Mouse (Mus musculus) heart, adult 2 months (tissue): Measurements from ENCODE around the gene Ube2z. TPM values are rescaled to one million over a fixed set of nuclear protein-coding genes. Genes with fewer than 3 reads are reported as not detected.

ENCODE experiments used
- DNase-seq, 2 experiments: peaks; one replicate each; pipeline ENCODE4 v3.0.0; 2021
- H3K27ac ChIP-seq: fragments of 200-600 bp; 2 replicates; pipeline ENCODE4 v1.8.1; 2022
- H3K27me3 ChIP-seq: fragments of 200-500 bp; 2 replicates; pipeline ENCODE4 v1.6.1; 2012; ENCODE audit warnings: mild to moderate bottlenecking, low read length, inconsistent platforms, mixed read lengths; ENCODE audit not compliant: control insufficient read depth, insufficient read depth
- H3K36me3 ChIP-seq: fragments of 200-500 bp; 2 replicates; pipeline ENCODE4 v1.6.1; 2012; ENCODE audit warnings: low read length, inconsistent platforms; ENCODE audit not compliant: control insufficient read depth, insufficient read depth
- H3K4me1 ChIP-seq: fragments of 200-500 bp; 2 replicates; pipeline ENCODE4 v1.6.1; 2011; ENCODE audit warnings: low read length; ENCODE audit not compliant: control insufficient read depth, insufficient read depth
- H3K4me3 ChIP-seq: fragments of 200-600 bp; 2 replicates; pipeline ENCODE4 v1.8.1; 2022
- H3K79me2 ChIP-seq: fragments of 200-500 bp; replicated peaks from 2 replicates; pipeline ENCODE4 v1.6.1; 2012; ENCODE audit warnings: mild to moderate bottlenecking, inconsistent platforms, low read length, moderate library complexity, mixed read lengths; ENCODE audit not compliant: control insufficient read depth, insufficient read depth
- H3K9ac ChIP-seq: fragments of 200-500 bp; 2 replicates; pipeline ENCODE4 v1.6.1; 2012; ENCODE audit warnings: low read depth, mild to moderate bottlenecking, control low read depth, inconsistent platforms, low read length, mixed read lengths
- CTCF ChIP-seq: fragments of 200-600 bp; IDR thresholded peaks from 2 replicates; pipeline ENCODE4 v1.8.1; 2022; ENCODE audit warnings: antibody characterized with exemption, mild to moderate bottlenecking, moderate library complexity
- EP300 ChIP-seq: fragments of 200-500 bp; IDR thresholded peaks from 2 replicates; pipeline ENCODE4 v1.6.1; 2011; ENCODE audit warnings: low read depth, low read length, control low read depth; ENCODE audit not compliant: insufficient read depth
- POLR2A ChIP-seq: fragments of 200-500 bp; IDR thresholded peaks from 2 replicates; pipeline ENCODE4 v1.6.1; 2011; ENCODE audit warnings: mild to moderate bottlenecking, low read depth, low read length, control low read depth; ENCODE audit not compliant: insufficient read depth
- WGBS: fragments of 180-500 bp; shearing (Covaris S2); methylation state at CpG from one replicate; pipeline ENCODE4 v1.1.7; 2018; 5-methylcytosine and 5-hydroxymethylcytosine counted together
- intact Hi-C: fragments of 180-260 bp; cut with DNase I; formaldehyde crosslinking; loops from one replicate; pipeline ENCODE4 v1.15.1; 2025
- polyA plus RNA-seq: library from polyadenylated mRNA; depleted of rRNA; stranded (reverse); fragments of >200 nt; gene quantifications from 2 replicates; pipeline ENCODE4 v1.2.3, GENCODE M21; 2012
- total RNA-seq, 2 experiments: library from RNA; stranded (reverse); gene quantifications; 2 replicates each; pipeline ENCODE4 v1.2.3; 2021

The Ube2z gene
- total and polyA plus RNA-seq, 3 experiments, result 22.9 to 29.7 (median 29.5) TPM

- 78% methylated on average over 7 of the region's 7 CpGs for WGBS
- DNase-seq, result no peak
- Histone ChIP-seq H3K36me3 (peaks cover 6% of the 10 kb centered on the region; the same call in 1 of the 2 replicates), H3K4me3 (no peak overlapping the region), H3K9ac (no peak overlapping the region), H3K27me3 (no peaks in the 10 kb centered on the region), H3K4me1 (peaks cover 4% of the 10 kb centered on the region), H3K79me2 (no peaks in the 10 kb centered on the region), H3K27ac (no peak overlapping the region)
- intact Hi-C loops, result no loop called here
- TF ChIP-seq EP300 (no peak), POLR2A (peak; percentile 48; the same call in 1 of the 2 replicates), CTCF (no peak)
These were observed 5.2 kb upstream of the Ube2z start for GRCm38 (mm10) chr11:96070353-96070752.

DNA sequence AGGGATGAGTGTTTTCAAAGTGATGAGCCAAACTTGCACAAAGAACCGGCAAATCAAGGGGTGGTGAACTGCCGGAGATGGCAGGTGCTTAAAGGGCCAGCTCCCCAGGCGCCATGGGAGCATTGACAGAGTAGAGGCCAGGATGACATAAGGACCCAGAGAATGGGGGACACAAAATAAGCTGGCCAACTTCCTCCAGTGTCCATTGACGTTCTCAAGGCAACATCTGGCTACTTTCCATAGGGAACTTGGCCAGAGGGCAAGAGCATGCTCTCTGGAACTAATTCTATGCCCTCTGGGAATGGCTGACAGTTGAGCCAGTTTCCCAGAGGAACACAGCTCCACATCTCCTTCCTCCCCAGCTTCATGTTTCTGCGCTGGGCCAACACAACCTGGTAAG is 3.0 kb upstream of the Ube2z start:
- intact Hi-C loops, result no loop called here
- 55% methylated on average over 5 of the region's 5 CpGs for WGBS
- H3K36me3 ChIP-seq, result peaks cover 16% of the 10 kb centered on the region
- DNase-seq, result peak in 1 of 2 experiments; percentile 42
- H3K4me1 ChIP-seq, result peaks cover 6% of the 10 kb centered on the region
- H3K79me2 ChIP-seq, result peaks cover 3% of the 10 kb centered on the region
- H3K27me3 ChIP-seq, result no peaks in the 10 kb centered on the region
- H3K27ac ChIP-seq, result no peak overlapping the region
- H3K9ac ChIP-seq, result no peak overlapping the region
- TF ChIP-seq POLR2A (no peak), EP300 (no peak), CTCF (no peak)
- no peak overlapping the region for H3K4me3 ChIP-seq

- TF ChIP-seq CTCF (no peak), EP300 (no peak), POLR2A (no peak)
- intact Hi-C loops, result loop anchor here (1.0 kb wide), 1 partner anchor 28 kb away; no protein-coding TSS in a partner anchor
These were observed 520 bp downstream of the Ube2z start for GRCm38 (mm10) chr11:96064521-96065214.

GRCm38 (mm10) chr11:96058309-96058708 is 6.9 kb downstream of the Ube2z start:
- no peak overlapping the region for H3K9ac ChIP-seq
- no peaks in the 10 kb centered on the region for H3K27me3 ChIP-seq
- H3K4me3 ChIP-seq, result no peak overlapping the region
- intact Hi-C loops, result no loop called here
- no peaks in the 10 kb centered on the region; the same call in 1 of the 2 replicates for H3K4me1 ChIP-seq
- WGBS, result 57% methylated on average over 4 of the region's 4 CpGs
- no peak overlapping the region for H3K27ac ChIP-seq
- DNase-seq, result no peak
- peaks cover 11% of the 10 kb centered on the region; the same call in 1 of the 2 replicates for H3K79me2 ChIP-seq
- peaks cover 18% of the 10 kb centered on the region for H3K36me3 ChIP-seq
- no peak for TF ChIP-seq EP300
- no peak for TF ChIP-seq POLR2A
- TF ChIP-seq CTCF, result no peak

More at GRCm38 (mm10) chr11:96064521-96065214, 520 bp downstream of the Ube2z start:
- Histone ChIP-seq H3K4me1 (peaks cover 6% of the 10 kb centered on the region), H3K4me3 (peak overlapping the region; percentile 91), H3K36me3 (peaks cover 21% of the 10 kb centered on the region), H3K27me3 (no peaks in the 10 kb centered on the region), H3K9ac (peak overlapping the region; percentile 94), H3K27ac (peak overlapping the region; percentile 93), H3K79me2 (peaks cover 9% of the 10 kb centered on the region)
- WGBS, result under 1% methylated on average over 62 of the region's 64 CpGs
- DNase-seq, result no peak

DNA sequence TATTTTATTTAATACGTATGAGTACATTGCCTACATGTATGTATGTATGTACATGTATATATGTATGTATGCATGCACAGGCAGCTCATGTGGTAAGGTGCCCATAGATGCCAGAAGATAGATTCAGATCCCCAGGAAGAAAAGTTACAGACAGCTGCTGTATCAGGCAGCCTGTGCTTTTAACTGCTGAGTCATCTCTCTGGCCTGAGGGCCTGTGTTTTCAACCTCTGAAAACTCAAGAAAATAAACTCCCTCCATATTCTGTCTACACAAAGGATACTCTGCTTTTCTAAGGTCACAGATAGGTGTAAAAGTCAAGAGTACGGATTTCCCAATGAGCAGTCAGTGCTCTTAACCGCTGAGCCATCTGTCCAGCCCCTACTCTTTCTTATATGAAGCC is 14.3 kb downstream of the Ube2z start:
- no peak overlapping the region for H3K4me3 ChIP-seq
- 97% methylated on average over 3 of the region's 3 CpGs for WGBS
- no peak overlapping the region for H3K9ac ChIP-seq
- H3K79me2 ChIP-seq, result peaks cover 4% of the 10 kb centered on the region; the same call in 1 of the 2 replicates
- H3K27ac ChIP-seq, result no peak overlapping the region
- intact Hi-C loops, result no loop called here
- DNase-seq, result no peak
- H3K27me3 ChIP-seq, result no peaks in the 10 kb centered on the region
- no peaks in the 10 kb centered on the region for H3K4me1 ChIP-seq
- peaks cover 10% of the 10 kb centered on the region for H3K36me3 ChIP-seq
- TF ChIP-seq CTCF, result no peak
- no peak for TF ChIP-seq POLR2A
- no peak for TF ChIP-seq EP300

- peaks cover 4% of the 10 kb centered on the region; the same call in 1 of the 2 replicates for H3K79me2 ChIP-seq
- no peak overlapping the region for H3K4me3 ChIP-seq
- intact Hi-C loops, result no loop called here
- H3K9ac ChIP-seq, result no peak overlapping the region
- H3K27ac ChIP-seq, result no peak overlapping the region
- 72% methylated on average over 4 of the region's 4 CpGs for WGBS
- no peaks in the 10 kb centered on the region for H3K4me1 ChIP-seq
- DNase-seq, result no peak
- no peaks in the 10 kb centered on the region for H3K27me3 ChIP-seq
- no peak for TF ChIP-seq POLR2A
- TF ChIP-seq CTCF, result no peak
- TF ChIP-seq EP300, result no peak
- peaks cover 10% of the 10 kb centered on the region for H3K36me3 ChIP-seq
These were observed 15.2 kb downstream of the Ube2z start for GRCm38 (mm10) chr11:96049939-96050338.
